Mouse (Mus musculus) kidney, adult 2 months (tissue): ENCODE data around the gene Ncaph.

ENCODE experiments used
- CTCF ChIP-seq: fragments of 200-500 bp; conservative IDR thresholded peaks from 2 replicates; pipeline ENCODE4 v1.5.1; 2011; ENCODE audit warnings: low read depth, mild to moderate bottlenecking, control low read depth, low read length, moderate library complexity, mixed read lengths; ENCODE audit not compliant: insufficient read depth, insufficient read length
- POLR2A ChIP-seq: fragments of 200-500 bp; IDR thresholded peaks from one replicate; pipeline ENCODE4 v1.6.1; 2011; ENCODE audit warnings: low read depth, low read length, control low read depth

DNA sequence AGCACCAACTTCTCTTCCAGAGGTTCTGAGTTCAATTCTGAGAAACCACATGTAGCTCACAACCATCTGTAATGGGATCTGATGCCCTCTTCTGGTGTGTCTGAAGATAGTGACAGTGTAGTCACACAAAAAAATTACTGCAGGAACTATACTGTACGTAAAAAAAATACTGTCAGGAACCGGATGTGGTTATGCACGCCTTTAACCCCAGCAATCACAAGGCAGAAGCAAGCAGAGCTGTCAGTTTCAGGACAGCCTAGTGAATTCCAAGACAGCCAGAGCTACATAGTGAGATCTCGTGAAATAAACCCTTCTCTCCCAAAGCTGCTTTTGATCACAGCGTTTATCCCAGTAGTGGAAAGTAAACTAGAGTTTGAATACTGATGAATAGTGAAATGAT lies 47.5 kb downstream of the Ncaph start:
- TF ChIP-seq POLR2A (no peak), CTCF (no peak)
